Mouse (Mus musculus) spleen, postnatal 36 days (tissue): ENCODE measurements around the gene Tlcd1.

ENCODE experiments used
- DNase-seq, 2 experiments: peaks; one replicate each; pipeline ENCODE4 v3.0.0; 2022; ENCODE audit warnings: low spot score in 2 of 2, mixed read lengths in 1 of 2

The Tlcd1 gene

GRCm38 (mm10) chr11:78161169-78161568 is 15.3 kb upstream of the Tlcd1 start:
- DNase-seq: no peak

GRCm38 (mm10) chr11:78161968-78162367 is 14.5 kb upstream of the Tlcd1 start:
- DNase-seq: no peak

- DNase-seq: no peak
Observed at GRCm38 (mm10) chr11:78162504-78162903, 14.0 kb upstream of the Tlcd1 start.

GRCm38 (mm10) chr11:78163045-78163444 is 13.5 kb upstream of the Tlcd1 start:
- DNase-seq: no peak

- peak; percentile 51 to 64 for DNase-seq
Observed at GRCm38 (mm10) chr11:78163681-78164603, 12.6 kb upstream of the Tlcd1 start.

- no peak for DNase-seq
Observed at GRCm38 (mm10) chr11:78164604-78164923, 11.9 kb upstream of the Tlcd1 start.

GRCm38 (mm10) chr11:78164924-78165760 is 11.4 kb upstream of the Tlcd1 start, which contains the start of gene Traf4:
Traf4 (minus strand) TSS chr11:78165589.
- DNase-seq: peak; percentile 80 to 86

- no peak for DNase-seq
Observed at GRCm38 (mm10) chr11:78165761-78166109, 10.8 kb upstream of the Tlcd1 start.

- DNase-seq: no peak
Observed at GRCm38 (mm10) chr11:78166161-78166560, 10.3 kb upstream of the Tlcd1 start.

GRCm38 (mm10) chr11:78166640-78167039 is 9.9 kb upstream of the Tlcd1 start:
- no peak for DNase-seq

GRCm38 (mm10) chr11:78167257-78167959 is 9.1 kb upstream of the Tlcd1 start:
- DNase-seq: no peak

- DNase-seq: peak; percentile 78 to 81
Observed at GRCm38 (mm10) chr11:78168541-78169468, 7.7 kb upstream of the Tlcd1 start.

GRCm38 (mm10) chr11:78170306-78170705 is 6.2 kb upstream of the Tlcd1 start:
- DNase-seq: no peak

- no peak for DNase-seq
Observed at GRCm38 (mm10) chr11:78171328-78171727, 5.2 kb upstream of the Tlcd1 start.

- DNase-seq: no peak
Observed at GRCm38 (mm10) chr11:78172034-78172747, 4.3 kb upstream of the Tlcd1 start.

GRCm38 (mm10) chr11:78172748-78173383 is 3.6 kb upstream of the Tlcd1 start:
- no peak for DNase-seq

- DNase-seq: no peak
Observed at GRCm38 (mm10) chr11:78174506-78174905, 2.0 kb upstream of the Tlcd1 start.

GRCm38 (mm10) chr11:78175771-78176401 is 625 bp upstream of the Tlcd1 start:
- no peak for DNase-seq

GRCm38 (mm10) chr11:78176905-78177331 is 407 bp downstream of the Tlcd1 start:
- peak in 1 of 2 experiments; percentile 41 for DNase-seq
